ENCODE assay signal across 13 mouse cellular contexts in genomic region chr10:108884520-108884919, GRCm38 (mm10).
"Had no signal": no experiment of that assay in that cellular context is flagged by ENCODE, and none has a peak within 500 bp of the region (broad histone marks: within the 10 kb centered on the region; RNA-seq: fewer than 3 reads in every experiment).

No protein-coding gene starts in this region.

- H3K9me3 ChIP-seq: limb, embryonic 13.5 days; neural tube, embryonic 15.5 days had no signal

- H3K4me2 ChIP-seq: limb, embryonic 13.5 days; neural tube, embryonic 15.5 days had no signal

- H3K36me3 ChIP-seq: limb, embryonic 13.5 days; neural tube, embryonic 15.5 days had no signal

- H3K4me3 ChIP-seq: limb, embryonic 13.5 days; myocyte; neural tube, embryonic 15.5 days had no signal

- DNase-seq: kidney, adult 8-10 months; kidney, postnatal 25 days; layer of hippocampus, adult 9-11 months; left cerebral cortex, postnatal 4 days; lung, adult 18-20 months; right cerebral cortex, postnatal 4 days; spleen, adult 18-20 months; thymus, adult 18-20 months; thymus, postnatal 14 days had no signal

- H3K4me1 ChIP-seq: limb, embryonic 13.5 days; neural tube, embryonic 15.5 days had no signal

- H3K27me3 ChIP-seq: limb, embryonic 13.5 days; neural tube, embryonic 15.5 days had no signal

- H3K9ac ChIP-seq: limb, embryonic 13.5 days; liver, embryonic 14.5 days; neural tube, embryonic 15.5 days had no signal

- H3K27ac ChIP-seq: limb, embryonic 13.5 days; liver, embryonic 14.5 days; neural tube, embryonic 15.5 days had no signal
